Mouse (Mus musculus) embryonic facial prominence, embryonic 11.5 days (tissue): ENCODE measurements around the gene Dlx3. TPM values are rescaled to one million over a fixed set of nuclear protein-coding genes. Genes with fewer than 3 reads are reported as not detected.
A peak's percentile ranks its signal among the peaks of the same experiment; 100 is the strongest.

Experiments
- ATAC-seq: fragments of 200-750 bp; cut with Nextera tagmentation; replicated peaks from 2 replicates; pipeline ENCODE4 v1.8.0; 2017; ENCODE audit warnings: low read depth; ENCODE audit not compliant: insufficient number of reproducible peaks, low FRiP score, low TSS enrichment
- DNase-seq: peaks from one replicate; pipeline ENCODE4 v3.0.0-alpha.2; 2015; ENCODE audit warnings: low spot score
- H3K27ac ChIP-seq: fragments of 300-500 bp; sonication (generic); replicated peaks from 2 replicates; pipeline ENCODE4 v1.5.1; 2014; ENCODE audit warnings: mild to moderate bottlenecking, low read depth, low read length, control low read depth
- H3K27me3 ChIP-seq: fragments of 300-500 bp; sonication (generic); 2 replicates; pipeline ENCODE4 v1.6.1; 2014; ENCODE audit warnings: mild to moderate bottlenecking, low read length, moderate library complexity, mixed read lengths; ENCODE audit not compliant: control insufficient read depth, insufficient read depth
- H3K36me3 ChIP-seq: fragments of 300-500 bp; sonication (generic); replicated peaks from 2 replicates; pipeline ENCODE4 v1.6.1; 2014; ENCODE audit warnings: low read depth, mild to moderate bottlenecking, low read length, moderate library complexity, mixed read lengths; ENCODE audit not compliant: control insufficient read depth, insufficient read depth
- H3K4me1 ChIP-seq: fragments of 300-500 bp; sonication (generic); 2 replicates; pipeline ENCODE4 v1.6.1; 2014; ENCODE audit warnings: low read length, mixed read lengths; ENCODE audit not compliant: control insufficient read depth, insufficient read depth
- H3K4me2 ChIP-seq: fragments of 300-500 bp; sonication (generic); 2 replicates; pipeline ENCODE4 v1.6.1; 2014; ENCODE audit warnings: low read depth, mild to moderate bottlenecking, control low read depth, low read length, moderate library complexity
- H3K4me3 ChIP-seq: fragments of 300-500 bp; sonication (generic); 2 replicates; pipeline ENCODE4 v1.5.1; 2014; ENCODE audit warnings: low read depth, low read length, control low read depth
- H3K9ac ChIP-seq: fragments of 300-500 bp; sonication (generic); replicated peaks from 2 replicates; pipeline ENCODE4 v1.6.1; 2014; ENCODE audit warnings: mild to moderate bottlenecking, control low read depth, low read length
- H3K9me3 ChIP-seq: fragments of 300-500 bp; sonication (generic); replicated peaks from 2 replicates; pipeline ENCODE4 v1.6.1; 2016; ENCODE audit warnings: mild to moderate bottlenecking, low read length, inconsistent platforms, mixed read lengths; ENCODE audit not compliant: control insufficient read depth
- WGBS: fragments of 180-500 bp; shearing (Covaris S2); extraction: QIAGEN DNeasy Blood & Tissue Kit; methylation state at CpG from one replicate; pipeline ENCODE4 v1.1.7; 2014; 5-methylcytosine and 5-hydroxymethylcytosine counted together
- polyA plus RNA-seq: library from polyadenylated mRNA; unstranded; fragments of >200 nt; fragmentation: Nextera tagmentation; extraction: Ambion mirVana; gene quantifications from 2 replicates; pipeline ENCODE4 v1.2.1, GENCODE M21; 2014

Gene Dlx3
- polyA plus RNA-seq, 1 experiment from 2014 or later = 21.7 TPM

- Histone ChIP-seq H3K9ac (no peak overlapping the region), H3K4me1 (peaks cover 5% of the 10 kb centered on the region; the same call in 1 of the 2 replicates), H3K9me3 (no peaks in the 10 kb centered on the region), H3K27me3 (no peaks in the 10 kb centered on the region), H3K4me3 (no peak overlapping the region), H3K4me2 (no peak overlapping the region), H3K36me3 (no peaks in the 10 kb centered on the region), H3K27ac (no peak overlapping the region)
- DNase-seq = no peak
- WGBS = 67% methylated on average over 17 of the region's 17 CpGs
- ATAC-seq = no peak
These were observed 10.8 kb downstream of the Dlx3 start for GRCm38 (mm10) chr11:95130668-95131252.

DNA sequence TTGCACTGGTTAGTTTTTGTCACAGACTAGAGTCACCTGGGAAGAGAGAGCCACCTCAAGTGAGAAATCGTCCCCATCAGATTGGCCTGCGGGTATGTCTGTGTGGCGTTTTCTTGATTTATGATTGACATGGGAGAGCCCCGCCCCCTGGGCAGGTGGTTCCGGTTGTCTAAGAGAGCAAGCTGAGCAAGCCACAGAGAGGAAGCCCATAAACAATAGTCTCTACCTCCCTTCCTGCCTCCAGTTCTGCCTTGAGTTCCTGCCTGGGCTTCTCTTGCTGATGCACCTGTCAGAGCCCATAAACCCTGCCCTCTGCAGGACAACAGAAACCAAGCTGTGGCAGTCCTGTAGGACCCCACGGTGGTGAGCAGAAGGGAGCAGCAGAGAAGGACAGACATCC is 13.4 kb downstream of the Dlx3 start:
- Histone ChIP-seq H3K27me3 (no peaks in the 10 kb centered on the region), H3K4me3 (no peak overlapping the region), H3K4me1 (peaks cover 3% of the 10 kb centered on the region; the same call in 1 of the 2 replicates), H3K9me3 (no peaks in the 10 kb centered on the region), H3K27ac (no peak overlapping the region), H3K36me3 (no peaks in the 10 kb centered on the region), H3K9ac (no peak overlapping the region), H3K4me2 (no peak overlapping the region)
- WGBS = 73% methylated on average over 6 of the region's 6 CpGs
- no peak for ATAC-seq
- DNase-seq = no peak

DNA sequence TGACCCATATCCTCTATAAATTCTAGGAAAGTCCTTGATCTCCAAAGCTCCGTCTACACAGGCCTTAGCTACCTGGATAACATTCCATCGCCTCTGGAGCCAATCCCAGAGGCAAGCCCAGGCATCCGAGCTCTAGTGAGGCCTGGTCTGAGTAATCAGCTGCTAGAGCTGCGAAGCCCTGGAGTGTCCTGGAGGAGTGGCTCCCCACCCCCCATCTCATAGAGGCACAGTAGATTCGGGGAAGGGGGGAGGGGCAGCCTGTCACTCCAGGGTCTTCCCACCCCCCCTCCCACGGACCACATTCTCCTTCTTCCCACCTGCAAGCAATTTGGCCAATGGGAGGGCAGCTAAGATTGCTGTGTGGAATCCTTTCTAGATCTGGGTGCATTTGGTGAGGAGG is 17.4 kb downstream of the Dlx3 start:
- Histone ChIP-seq H3K4me1 (peaks cover 3% of the 10 kb centered on the region; the same call in 1 of the 2 replicates), H3K27ac (no peak overlapping the region), H3K36me3 (no peaks in the 10 kb centered on the region), H3K9ac (no peak overlapping the region), H3K4me2 (no peak overlapping the region), H3K4me3 (no peak overlapping the region), H3K9me3 (no peaks in the 10 kb centered on the region), H3K27me3 (peaks cover 31% of the 10 kb centered on the region)
- peak; percentile 73 for DNase-seq
- ATAC-seq = no peak; the same call in 1 of the 2 replicates
- WGBS = 13% methylated on average over 5 of the region's 6 CpGs

GRCm38 (mm10) chr11:95139871-95140270 is 20.0 kb downstream of the Dlx3 start:
- H3K4me1 ChIP-seq = peaks cover 3% of the 10 kb centered on the region; the same call in 1 of the 2 replicates
- DNase-seq (no peak), ATAC-seq (no peak)
- no peak overlapping the region for H3K9ac ChIP-seq
- no peak overlapping the region for H3K27ac ChIP-seq
- H3K27me3 ChIP-seq = peaks cover 48% of the 10 kb centered on the region
- no peak overlapping the region for H3K4me2 ChIP-seq
- H3K36me3 ChIP-seq = no peaks in the 10 kb centered on the region
- no peak overlapping the region for H3K4me3 ChIP-seq
- no peaks in the 10 kb centered on the region for H3K9me3 ChIP-seq
- 57% methylated on average over 5 of the region's 5 CpGs for WGBS

GRCm38 (mm10) chr11:95142258-95142657 is 22.3 kb downstream of the Dlx3 start:
- H3K4me1 ChIP-seq = peaks cover 12% of the 10 kb centered on the region
- H3K4me3 ChIP-seq = no peak overlapping the region
- no peak overlapping the region for H3K27ac ChIP-seq
- WGBS = 13% methylated on average over 10 of the region's 10 CpGs
- ATAC-seq = no peak
- no peaks in the 10 kb centered on the region for H3K36me3 ChIP-seq
- DNase-seq = no peak
- H3K9me3 ChIP-seq = no peaks in the 10 kb centered on the region
- no peak overlapping the region for H3K4me2 ChIP-seq
- H3K9ac ChIP-seq = no peak overlapping the region
- H3K27me3 ChIP-seq = peaks cover 68% of the 10 kb centered on the region

DNA sequence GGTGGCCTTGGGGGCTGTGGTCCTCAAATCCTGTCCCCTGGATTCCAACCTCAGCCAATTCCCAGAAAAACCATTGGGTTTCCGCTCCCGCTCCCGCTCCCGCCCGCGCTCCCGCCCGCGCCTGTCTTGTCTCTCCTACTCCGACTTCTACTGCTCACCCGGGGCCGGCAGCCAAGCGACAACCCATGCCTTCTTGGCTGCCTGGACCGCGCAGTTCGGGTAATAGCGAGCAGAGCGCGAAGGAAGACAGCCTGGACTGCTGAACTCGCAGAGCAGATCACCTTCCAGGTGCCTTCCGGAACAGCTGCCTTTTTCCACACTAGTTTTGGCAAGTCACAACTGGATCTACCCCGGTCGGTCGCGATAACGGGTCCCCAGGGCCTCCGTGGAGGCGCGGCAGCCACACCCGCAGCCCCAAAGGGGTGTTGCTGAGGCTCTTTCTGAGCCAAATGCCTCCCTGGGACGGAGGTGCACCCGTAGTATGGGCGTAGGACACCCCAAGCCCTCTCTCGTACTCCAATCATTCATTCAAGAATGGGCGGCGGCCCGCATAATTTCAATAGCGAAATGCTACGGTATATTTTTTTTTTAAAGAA is 23.2 kb downstream of the Dlx3 start:
- Histone ChIP-seq H3K4me3 (peak overlapping the region; percentile 18), H3K4me2 (peak overlapping the region; percentile 10; the same call in 1 of the 2 replicates), H3K9me3 (no peaks in the 10 kb centered on the region), H3K27ac (no peak overlapping the region), H3K4me1 (peaks cover 12% of the 10 kb centered on the region), H3K9ac (0 out of 2 replicates have a peak overlapping the region, but pooled peaks have one; percentile 5), H3K36me3 (no peaks in the 10 kb centered on the region), H3K27me3 (peaks cover 75% of the 10 kb centered on the region)
- WGBS = 3% methylated on average over 39 of the region's 39 CpGs
- ATAC-seq = no peak
- DNase-seq = peak; percentile 36

DNA sequence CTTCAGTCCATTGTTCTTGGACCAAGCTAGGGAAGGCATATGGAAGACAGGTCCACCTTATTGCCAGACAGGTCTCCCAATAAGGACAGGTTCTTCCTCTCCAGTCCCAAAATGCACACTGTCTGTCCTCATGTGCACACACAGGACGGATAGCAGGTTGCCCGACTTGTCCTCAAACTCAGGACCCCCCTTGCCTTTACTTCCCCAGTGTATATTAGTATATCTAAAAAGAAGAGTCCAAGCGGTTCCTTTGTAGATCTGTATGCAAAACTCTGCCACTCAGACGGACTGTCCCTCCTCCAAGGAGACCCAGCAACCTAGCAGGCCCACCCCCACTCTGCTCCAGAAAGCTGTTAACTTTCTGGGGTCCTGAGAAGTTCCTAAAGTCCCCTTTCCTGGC is 23.7 kb downstream of the Dlx3 start:
- Histone ChIP-seq H3K27me3 (peaks cover 80% of the 10 kb centered on the region), H3K4me2 (peak overlapping the region; percentile 7; the same call in 1 of the 2 replicates), H3K36me3 (no peaks in the 10 kb centered on the region), H3K4me3 (no peak overlapping the region), H3K27ac (no peak overlapping the region), H3K4me1 (peaks cover 12% of the 10 kb centered on the region), H3K9me3 (no peaks in the 10 kb centered on the region), H3K9ac (no peak overlapping the region)
- ATAC-seq (no peak), DNase-seq (no peak)
- WGBS = 5% methylated on average over 4 of the region's 4 CpGs
